Mouse (Mus musculus): Measurements from ENCODE around the gene Tigd4. TPM values are rescaled to one million over a fixed set of nuclear protein-coding genes. Genes with fewer than 3 reads are reported as not detected.

Gene Tigd4
- total and polyA plus RNA-seq, 3 experiments = not detected

DNA sequence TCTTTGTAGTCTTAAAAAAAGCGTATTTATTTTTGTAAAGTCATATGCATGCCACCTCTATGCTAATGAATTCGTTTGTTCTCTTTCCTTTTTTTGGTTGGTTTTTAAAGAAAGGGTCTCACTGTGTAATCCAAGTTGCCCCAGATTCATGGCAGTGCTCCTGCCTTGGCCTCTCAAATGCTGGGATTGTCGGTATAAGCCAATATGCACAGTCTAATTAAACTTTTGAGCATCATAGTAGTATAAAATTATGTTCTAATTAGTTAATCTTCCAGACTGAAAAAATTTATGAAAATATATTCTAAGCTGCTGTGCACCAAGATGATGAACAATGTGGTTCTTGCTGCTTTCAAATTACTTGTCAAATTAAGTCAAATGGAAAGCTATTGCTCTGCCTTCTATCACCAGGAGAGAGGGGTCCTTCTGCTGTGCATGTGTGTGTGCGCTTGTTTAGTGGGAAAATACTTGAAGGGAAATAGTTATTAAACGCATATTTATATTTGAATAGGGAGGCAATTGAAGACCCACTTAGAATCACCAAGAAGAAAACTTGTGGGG lies 2.4 kb downstream of the Tigd4 start:
- dilution Hi-C loops (cut with MboI; ENCODE audit: extremely low pct_ligation_motif_present, extremely low pct_unique_long_range_greater_than_20kb, low sequenced_read_pairs) = no loop called here
- no peak for DNase-seq (ENCODE audit: extremely low read depth)
- Histone ChIP-seq H3K27ac (ENCODE audit: insufficient read depth, low read depth) (no peak overlapping the region), H3K79me2 (replicated peaks; ENCODE audit: control insufficient read depth, extremely low read depth, insufficient read depth, poor library complexity, severe bottlenecking) (no peaks in the 10 kb centered on the region), H3K4me1 (ENCODE audit: control insufficient read depth in 1 of 2, insufficient read depth in 2 of 2) (peaks cover 4 to 11% of the 10 kb centered on the region in 2 experiments; a peak in 3 of 4 replicates), H3K9ac (ENCODE audit: insufficient read depth, low read depth) (no peak overlapping the region), H3K27me3 (replicated peaks) (no peaks in the 10 kb centered on the region), H3K36me3 (replicated peaks in 1 of 2; ENCODE audit: control insufficient read depth in 1 of 2, insufficient read depth in 1 of 2, low read length in 1 of 2) (no peaks in the 10 kb centered on the region), H3K4me2 (ENCODE audit: insufficient read depth, low read depth, poor library complexity, severe bottlenecking) (no peak overlapping the region), H3K4me3 (replicated peaks in 1 of 3; ENCODE audit: low read depth in 2 of 3, low read length in 2 of 3, poor library complexity in 1 of 3) (no peak overlapping the region), H3K9me3 (replicated peaks; ENCODE audit: low read length) (no peaks in the 10 kb centered on the region)
- in situ Hi-C loops (cut with MboI; ENCODE audit: low pct_ligation_motif_present, low pct_unique_long_range_greater_than_20kb, low sequenced_read_pairs) = no loop called here
- TF ChIP-seq MAFK (IDR thresholded peaks at IDR 0.05; ENCODE audit: insufficient replicate concordance, low read length) (no peak), RAD21 (IDR thresholded peaks at IDR 0.05; ENCODE audit: low read depth, low read length) (no peak), JUN (IDR thresholded peaks at IDR 0.05; ENCODE audit: insufficient read depth, low read depth, low read length) (no peak), PAX5 (IDR thresholded peaks at IDR 0.05; ENCODE audit: low read length) (no peak), SMC3 (IDR thresholded peaks at IDR 0.05; ENCODE audit: low read depth, low read length) (no peak), MAX (IDR thresholded peaks at IDR 0.05; ENCODE audit: low read length) (no peak), KAT2A (IDR thresholded peaks at IDR 0.05; ENCODE audit: insufficient replicate concordance, low read length) (no peak), BHLHE40 (IDR thresholded peaks at IDR 0.05; ENCODE audit: low read depth, low read length) (no peak), SIN3A (IDR thresholded peaks at IDR 0.05; ENCODE audit: low read length) (no peak), TCF12 (IDR thresholded peaks at IDR 0.05; ENCODE audit: low read depth, low read length) (no peak), TBP (conservative IDR thresholded peaks at IDR 0.05; ENCODE audit: low read depth, low read length) (no peak), USF2 (conservative IDR thresholded peaks at IDR 0.05; ENCODE audit: low read depth, low read length) (no peak), ZKSCAN1 (IDR thresholded peaks at IDR 0.05; ENCODE audit: borderline replicate concordance, low read depth, low read length) (no peak), IRF4 (IDR thresholded peaks at IDR 0.05; ENCODE audit: low read depth, low read length) (no peak)

DNA sequence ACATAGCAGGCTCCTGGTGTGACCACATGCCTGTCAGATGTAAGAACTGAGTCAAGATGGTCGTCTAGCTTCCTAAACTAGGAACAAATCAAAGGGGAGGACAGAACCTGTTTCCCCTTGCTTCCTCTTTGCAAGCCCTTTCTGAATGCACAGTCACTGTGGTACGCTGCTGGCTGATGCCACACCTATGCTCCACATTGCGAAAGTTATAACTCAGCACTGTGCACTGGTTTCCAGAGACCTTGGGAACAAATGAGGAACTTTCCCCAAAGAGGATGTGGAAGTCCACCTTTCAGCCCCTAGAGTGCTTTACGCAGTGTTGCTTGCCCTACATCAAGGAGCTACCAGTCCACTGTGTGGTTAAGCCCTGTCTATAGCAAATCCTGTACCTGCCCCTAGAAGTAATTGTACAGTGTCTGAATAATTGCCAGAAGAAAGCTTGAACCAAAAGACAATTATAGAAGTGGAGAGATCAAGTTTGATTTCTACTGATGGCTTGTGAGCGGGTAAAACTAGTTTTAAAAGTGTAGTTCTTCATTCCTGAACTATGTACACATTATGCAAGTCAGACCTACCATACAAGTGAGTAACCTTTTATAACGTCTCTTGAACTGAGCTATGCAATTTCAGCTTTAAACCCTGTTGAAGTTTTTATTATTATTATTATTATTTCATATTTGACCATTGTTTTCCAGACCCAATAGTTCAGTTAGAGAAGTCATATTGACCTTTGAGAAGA lies 4.8 kb downstream of the Tigd4 start:
- no peak overlapping the region for H3K4me3 ChIP-seq (replicated peaks in 1 of 3; ENCODE audit: low read depth in 2 of 3, low read length in 2 of 3, poor library complexity in 1 of 3)
- no peak overlapping the region for H3K4me2 ChIP-seq (ENCODE audit: insufficient read depth, low read depth, poor library complexity, severe bottlenecking)
- in situ Hi-C loops (cut with MboI; ENCODE audit: low pct_ligation_motif_present, low pct_unique_long_range_greater_than_20kb, low sequenced_read_pairs) = no loop called here
- H3K36me3 ChIP-seq (replicated peaks in 1 of 2; ENCODE audit: control insufficient read depth in 1 of 2, insufficient read depth in 1 of 2, low read length in 1 of 2) = no peaks in the 10 kb centered on the region
- H3K27me3 ChIP-seq (replicated peaks) = no peaks in the 10 kb centered on the region
- no peak overlapping the region for H3K27ac ChIP-seq (ENCODE audit: insufficient read depth, low read depth)
- TF ChIP-seq USF1 (IDR thresholded peaks at IDR 0.05; ENCODE audit: low read depth, low read length) (no peak), MEF2A (IDR thresholded peaks at IDR 0.05; ENCODE audit: borderline replicate concordance, low read depth, low read length) (no peak), RCOR1 (conservative IDR thresholded peaks at IDR 0.05; ENCODE audit: low read depth, low read length) (no peak), TBP (conservative IDR thresholded peaks at IDR 0.05; ENCODE audit: low read depth, low read length) (no peak), PAX5 (IDR thresholded peaks at IDR 0.05; ENCODE audit: low read length) (no peak), TCF12 (IDR thresholded peaks at IDR 0.05; ENCODE audit: low read depth, low read length) (no peak), ZMIZ1 (IDR thresholded peaks at IDR 0.05; ENCODE audit: low read depth, low read length) (no peak), KAT2A (IDR thresholded peaks at IDR 0.05; ENCODE audit: insufficient replicate concordance, low read length) (no peak), ETS1 (conservative IDR thresholded peaks at IDR 0.05; ENCODE audit: low read depth, low read length) (no peak), MXI1 (IDR thresholded peaks at IDR 0.05; ENCODE audit: low read depth, low read length) (no peak)
- no peaks in the 10 kb centered on the region for H3K9me3 ChIP-seq (replicated peaks; ENCODE audit: low read length)
- no peak overlapping the region for H3K9ac ChIP-seq (ENCODE audit: insufficient read depth, low read depth)
- H3K4me1 ChIP-seq (ENCODE audit: control insufficient read depth in 1 of 2, insufficient read depth in 2 of 2) = peaks cover 0 to 6% of the 10 kb centered on the region in 2 experiments; a peak in 2 of 4 replicates
- dilution Hi-C loops (cut with MboI; ENCODE audit: extremely low pct_ligation_motif_present, extremely low pct_unique_long_range_greater_than_20kb, low sequenced_read_pairs) = no loop called here
- no peaks in the 10 kb centered on the region for H3K79me2 ChIP-seq (replicated peaks; ENCODE audit: control insufficient read depth, extremely low read depth, insufficient read depth, poor library complexity, severe bottlenecking)
- peak; percentile 17 for DNase-seq (ENCODE audit: extremely low read depth)

Data from CH12.LX (cell line).